Mouse (Mus musculus): ENCODE data around the gene Fchsd2.

DNA sequence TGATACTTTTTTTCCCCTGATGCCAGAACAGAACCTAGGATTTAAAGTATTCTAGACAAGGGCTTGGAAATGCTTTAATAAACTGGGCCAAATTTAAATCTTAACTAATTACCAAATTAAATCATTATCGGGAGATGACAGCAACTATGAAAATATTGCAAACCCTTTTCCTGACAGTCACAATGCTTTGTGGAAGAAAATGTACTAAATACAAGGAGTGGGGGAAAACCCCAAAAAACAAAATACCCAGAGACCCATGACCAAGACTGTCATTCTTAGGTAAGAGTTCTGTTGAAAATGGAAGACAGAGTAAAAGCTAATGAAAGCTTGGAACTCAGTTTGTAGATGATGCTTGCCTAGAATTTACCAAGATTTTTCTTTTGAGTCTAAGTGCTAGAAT is 78.3 kb downstream of the Fchsd2 start:
- TF ChIP-seq CTCF (IDR thresholded peaks at IDR 0.05; ENCODE audit: insufficient read depth, low read depth, low read length) (no peak), POLR2A (IDR thresholded peaks at IDR 0.05; ENCODE audit: insufficient read depth, low read depth, low read length) (no peak)
